Mouse (Mus musculus): ENCODE measurements around the gene Trp53rka.

GRCm38 (mm10) chr2:165482003-165482402, 11.1 kb downstream of the Trp53rka start:
- no peak for TF ChIP-seq CTCF (conservative IDR thresholded peaks at IDR 0.05; ENCODE audit: low read length)
- no peak for TF ChIP-seq NANOG (IDR thresholded peaks at IDR 0.05; ENCODE audit: borderline replicate concordance, low read length)

Measured in E14TG2a.4 (cell line).